Mouse (Mus musculus) spleen, postnatal 0 days (tissue): ENCODE data around the gene Cyb561. TPM values are rescaled to one million over a fixed set of nuclear protein-coding genes. Genes with fewer than 3 reads are reported as not detected.

Experiments used
- polyA plus RNA-seq: library from polyadenylated mRNA; unstranded; fragments of >200 nt; fragmentation: Nextera tagmentation; extraction: Ambion mirVana; gene quantifications from 2 replicates; pipeline ENCODE4 v1.2.1, GENCODE M21; 2015

Cyb561 gene
- 5.0 and 5.7 TPM in 2 replicates for polyA plus RNA-seq

DNA sequence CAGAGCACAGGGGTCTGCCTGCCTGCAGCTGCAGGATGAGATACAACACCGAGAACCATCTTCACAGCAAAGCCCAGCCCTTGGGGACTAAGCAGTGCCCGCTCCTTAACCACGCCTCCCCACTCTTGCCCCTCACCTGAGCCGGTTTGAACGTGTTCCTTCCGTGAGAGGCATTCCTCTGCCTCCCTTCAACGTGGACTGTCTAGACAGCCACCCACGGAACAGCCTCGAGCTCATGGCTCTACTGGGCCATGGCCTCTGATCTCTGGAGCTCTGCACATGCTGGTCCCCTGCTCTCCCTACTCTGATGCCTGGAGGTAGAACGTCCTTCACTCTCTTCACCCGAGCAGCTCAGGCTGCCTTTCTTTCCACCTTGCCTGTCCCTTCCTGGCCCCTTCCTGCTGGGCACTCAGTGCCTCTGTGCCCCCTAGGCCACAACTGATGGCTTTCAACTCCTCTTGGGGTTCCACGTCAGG, at the start of gene Cyb561:
Gene Cyb561, minus strand, starts transcription at position 426 of the 476 bp plus-strand sequence.

GRCm38 (mm10) chr11:105994375-105994774, 41.2 kb upstream of the Cyb561 start, which contains the start of gene Ace3:
Ace3 (plus strand) TSS chr11:105994675.

DNA sequence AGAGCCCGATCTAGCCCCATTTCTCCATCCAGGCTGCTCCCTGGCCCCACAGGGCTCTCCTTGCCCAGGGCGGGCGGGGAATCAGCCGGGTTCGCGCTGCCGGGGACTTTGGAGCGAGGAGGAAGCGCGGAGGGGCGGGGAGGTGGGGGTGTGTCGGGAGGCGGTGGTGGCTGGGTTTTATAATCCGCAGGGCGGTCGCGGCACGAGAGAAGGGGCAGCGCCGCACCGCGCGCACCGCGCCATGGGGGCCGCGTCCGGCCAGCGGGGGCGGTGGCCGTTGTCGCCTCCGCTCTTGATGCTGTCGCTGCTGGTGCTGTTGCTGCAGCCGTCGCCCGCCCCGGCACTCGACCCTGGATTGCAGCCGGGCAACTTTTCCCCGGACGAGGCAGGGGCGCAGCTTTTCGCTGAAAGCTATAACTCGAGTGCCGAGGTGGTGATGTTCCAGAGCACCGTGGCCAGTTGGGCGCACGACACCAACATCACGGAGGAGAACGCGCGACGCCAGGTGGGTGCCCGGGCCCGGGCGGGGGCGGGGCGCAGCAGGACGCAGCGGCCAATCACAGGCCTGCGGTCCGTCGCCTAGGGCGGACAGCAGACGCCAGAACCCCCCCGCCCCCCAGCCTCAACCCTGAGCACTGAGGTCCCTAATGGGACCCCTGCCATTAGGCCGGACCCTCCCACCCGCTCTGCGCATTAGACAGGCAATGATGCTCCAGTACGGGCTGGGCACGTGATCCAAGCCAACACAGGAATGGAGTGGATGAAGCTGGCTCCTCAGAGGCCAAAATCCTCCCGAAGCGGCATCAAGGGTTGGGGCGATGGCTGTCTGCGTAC, 14.8 kb upstream of the Cyb561 start, which contains the start of gene Ace:
Gene Ace, plus strand, starts transcription at position 205 of the 834 bp plus-strand sequence.

Other genes with a start within 250 kb of the Cyb561 start
- 1.0 and 1.3 TPM in 2 replicates for gene Ace, start 14.6 kb upstream of the Cyb561 start, polyA plus RNA-seq
- not detected in 2 replicates for gene Ace3, start 41.3 kb upstream of the Cyb561 start, polyA plus RNA-seq
- gene Kcnh6, start 54.8 kb upstream of the Cyb561 start, polyA plus RNA-seq = 0.11 and 0.15 TPM in 2 replicates
- 35.9 and 36.0 TPM in 2 replicates for gene Dcaf7, start 83.5 kb upstream of the Cyb561 start, polyA plus RNA-seq
- 6.4 and 7.5 TPM in 2 replicates for gene Taco1, start 112.7 kb upstream of the Cyb561 start, polyA plus RNA-seq
- gene Map3k3, start 131.3 kb upstream of the Cyb561 start, polyA plus RNA-seq = 11.3 and 14.6 TPM in 2 replicates
- gene Gm10840, start 207.5 kb upstream of the Cyb561 start, polyA plus RNA-seq = not detected in 2 replicates
- gene Limd2, start 207.5 kb upstream of the Cyb561 start, polyA plus RNA-seq = 126 and 170 TPM in 2 replicates
- 11.9 and 12.1 TPM in 2 replicates for gene Strada, start 248.8 kb upstream of the Cyb561 start, polyA plus RNA-seq